Mouse (Mus musculus): ENCODE data around the gene Bri3bp. TPM values are rescaled to one million over a fixed set of nuclear protein-coding genes. Genes with fewer than 3 reads are reported as not detected.
"Not testable (repeated sequence)": the region's sequence is repeated elsewhere in the genome, so short reads cannot be mapped to it uniquely, and the experiment has no call there.

The Bri3bp gene
- 35.7 and 42.8 TPM in 2 replicates for polyA plus RNA-seq (2015; fragmentation: Nextera tagmentation; extraction: Ambion mirVana)

DNA sequence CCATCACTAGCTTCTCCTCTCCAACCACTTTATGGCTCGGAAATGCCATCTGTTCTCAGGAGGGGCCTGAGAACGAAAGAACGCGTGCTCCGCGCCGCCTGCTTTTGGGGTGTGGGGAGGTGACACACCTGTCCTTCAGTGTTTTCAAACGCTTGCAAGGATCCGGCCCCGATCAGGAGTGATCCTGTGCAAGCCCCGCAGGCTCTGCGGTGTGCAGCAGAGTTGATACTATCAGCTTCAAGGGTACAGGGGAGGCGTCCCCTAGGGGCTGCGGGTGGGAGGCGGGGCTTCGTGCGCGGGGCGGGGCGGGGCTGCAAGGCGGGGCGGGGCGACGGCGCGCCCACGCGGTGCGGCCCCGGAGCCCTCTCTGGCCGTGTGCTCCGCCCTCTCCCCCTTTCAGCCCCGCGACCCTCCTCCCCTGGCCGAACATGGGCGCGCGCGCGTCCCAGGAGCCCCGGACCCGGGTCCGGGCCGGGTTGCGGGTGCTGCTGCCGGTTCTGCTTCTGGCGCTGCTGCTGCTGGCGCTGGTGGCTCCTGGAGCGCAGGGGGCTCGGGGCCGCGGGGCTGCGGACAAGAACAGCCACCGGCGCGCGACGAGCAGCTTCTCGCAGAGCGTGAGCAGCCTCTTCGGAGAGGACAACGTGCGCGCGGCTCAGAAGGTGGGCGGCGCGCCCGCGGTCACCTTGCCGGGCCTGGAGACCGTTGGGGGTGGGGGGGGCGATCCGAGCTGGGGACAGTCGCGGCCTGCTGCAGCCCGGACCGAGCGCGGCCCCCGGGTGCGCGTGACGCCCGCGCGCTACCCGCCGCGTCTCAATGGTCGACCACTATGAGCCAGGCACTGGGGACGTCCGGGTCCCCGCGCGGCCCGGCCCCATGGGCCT lies at the start of gene Bri3bp:
Gene Bri3bp, plus strand, starts transcription at position 335 of the 881 bp plus-strand sequence.
- ATAC-seq, result peak; percentile 78
- under 1% methylated on average over 77 of the region's 97 CpGs for WGBS
- Histone ChIP-seq H3K27me3 (replicated peaks; ENCODE audit: control insufficient read depth, insufficient read depth, low read length) (no peaks in the 10 kb centered on the region), H3K4me2 (replicated peaks; ENCODE audit: low read depth) (peak within 1 kb of the TSS; percentile 90), H3K4me3 (ENCODE audit: low read depth, low read length) (peak within 1 kb of the TSS; percentile 87), H3K36me3 (ENCODE audit: control insufficient read depth, insufficient read depth) (no peaks in the 10 kb centered on the region), H3K4me1 (replicated peaks; ENCODE audit: control insufficient read depth, insufficient read depth, low read length) (no peaks in the 10 kb centered on the region), H3K27ac (ENCODE audit: low read depth, low read length) (peak within 1 kb of the TSS; percentile 78), H3K9me3 (ENCODE audit: control insufficient read depth) (no peaks in the 10 kb centered on the region), H3K9ac (ENCODE audit: low read depth, low read length) (peak within 1 kb of the TSS; percentile 76)
- 0 out of 2 replicates have a peak, but pooled peaks have one; percentile 12 for TF ChIP-seq CTCF (IDR thresholded peaks at IDR 0.05; ENCODE audit: low read depth)

DNA sequence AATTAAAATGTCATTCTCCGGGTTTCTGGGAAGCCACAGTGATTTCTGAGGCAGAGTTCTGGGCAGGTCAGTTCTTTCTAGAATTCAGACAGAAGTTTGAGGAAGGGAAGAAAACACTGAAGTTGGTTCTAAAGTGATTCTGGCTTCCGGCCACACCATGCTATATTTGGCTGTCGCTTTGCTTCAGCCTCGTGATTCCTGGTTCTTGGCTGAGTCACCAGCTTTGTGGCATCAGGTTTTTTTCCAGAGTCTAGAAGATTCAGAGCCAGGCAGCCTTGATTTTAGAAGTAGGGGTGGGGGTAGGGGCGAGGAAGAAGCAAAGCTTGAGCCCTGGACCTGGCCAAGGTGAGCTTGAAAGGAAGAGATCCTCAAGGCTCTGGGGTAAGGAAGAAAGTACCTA lies 49.8 kb upstream of the Bri3bp start:
- Histone ChIP-seq H3K36me3 (ENCODE audit: control insufficient read depth, insufficient read depth) (peaks cover 7% of the 10 kb centered on the region; the same call in 1 of the 2 replicates), H3K4me1 (replicated peaks; ENCODE audit: control insufficient read depth, insufficient read depth, low read length) (0 out of 2 replicates have a peak, but pooled peaks cover 16% of the 10 kb centered on the region), H3K4me3 (ENCODE audit: low read depth, low read length) (no peak overlapping the region), H3K9ac (ENCODE audit: low read depth, low read length) (0 out of 2 replicates have a peak overlapping the region, but pooled peaks have one; percentile 12), H3K27me3 (replicated peaks; ENCODE audit: control insufficient read depth, insufficient read depth, low read length) (no peaks in the 10 kb centered on the region), H3K9me3 (ENCODE audit: control insufficient read depth) (no peaks in the 10 kb centered on the region), H3K27ac (ENCODE audit: low read depth, low read length) (peak overlapping the region; percentile 99), H3K4me2 (replicated peaks; ENCODE audit: low read depth) (no peak overlapping the region)
- no peak for TF ChIP-seq CTCF (IDR thresholded peaks at IDR 0.05; ENCODE audit: low read depth)
- no peak for ATAC-seq
- 54% methylated on average over 5 of the region's 5 CpGs for WGBS

GRCm38 (mm10) chr5:125392176-125392575 lies 49.2 kb upstream of the Bri3bp start:
- not testable (repeated sequence) for H3K9me3 ChIP-seq (ENCODE audit: control insufficient read depth); H3K36me3 ChIP-seq (ENCODE audit: control insufficient read depth, insufficient read depth); H3K9ac ChIP-seq (ENCODE audit: low read depth, low read length); ATAC-seq; H3K4me3 ChIP-seq (ENCODE audit: low read depth, low read length); H3K27me3 ChIP-seq (replicated peaks; ENCODE audit: control insufficient read depth, insufficient read depth, low read length)
- peak overlapping the region; percentile 50; the same call in 1 of the 2 replicates for H3K4me2 ChIP-seq (replicated peaks; ENCODE audit: low read depth)
- 0 out of 2 replicates have a peak, but pooled peaks cover 16% of the 10 kb centered on the region for H3K4me1 ChIP-seq (replicated peaks; ENCODE audit: control insufficient read depth, insufficient read depth, low read length)
- 93% methylated on average over 4 of the region's 4 CpGs for WGBS
- peak overlapping the region; percentile 99 for H3K27ac ChIP-seq (ENCODE audit: low read depth, low read length)

DNA sequence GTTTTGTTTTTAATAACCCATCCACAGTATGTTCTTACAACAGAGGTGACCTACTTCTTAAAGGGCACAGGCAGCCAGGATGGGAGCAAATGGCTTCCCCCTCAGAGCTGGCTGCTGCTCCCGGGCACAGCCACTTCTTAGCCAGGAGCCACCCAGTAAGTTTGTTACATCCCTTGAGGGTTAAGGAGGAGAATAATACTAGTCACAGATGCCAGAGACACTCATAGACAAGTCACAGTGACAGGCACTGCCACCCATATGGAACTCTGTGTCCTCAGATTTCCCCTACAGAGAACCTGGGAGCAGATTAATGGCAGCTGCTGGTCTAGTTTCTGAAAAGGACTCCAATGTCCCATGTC lies 48.8 kb upstream of the Bri3bp start:
- Histone ChIP-seq H3K27ac (ENCODE audit: low read depth, low read length) (peak overlapping the region; percentile 99), H3K4me2 (replicated peaks; ENCODE audit: low read depth) (peak overlapping the region; percentile 50), H3K4me3 (ENCODE audit: low read depth, low read length) (peak overlapping the region; percentile 28; the same call in 1 of the 2 replicates), H3K27me3 (replicated peaks; ENCODE audit: control insufficient read depth, insufficient read depth, low read length) (no peaks in the 10 kb centered on the region), H3K4me1 (replicated peaks; ENCODE audit: control insufficient read depth, insufficient read depth, low read length) (0 out of 2 replicates have a peak, but pooled peaks cover 16% of the 10 kb centered on the region), H3K9me3 (ENCODE audit: control insufficient read depth) (no peaks in the 10 kb centered on the region), H3K9ac (ENCODE audit: low read depth, low read length) (peak overlapping the region; percentile 57; the same call in 1 of the 2 replicates), H3K36me3 (ENCODE audit: control insufficient read depth, insufficient read depth) (peaks cover 7% of the 10 kb centered on the region; the same call in 1 of the 2 replicates)
- ATAC-seq, result no peak
- 21% methylated on average over 1 of the region's 1 CpGs for WGBS
- TF ChIP-seq CTCF (IDR thresholded peaks at IDR 0.05; ENCODE audit: low read depth), result no peak

- TF ChIP-seq CTCF (IDR thresholded peaks at IDR 0.05; ENCODE audit: low read depth), result no peak
- Histone ChIP-seq H3K9me3 (ENCODE audit: control insufficient read depth) (no peaks in the 10 kb centered on the region), H3K36me3 (ENCODE audit: control insufficient read depth, insufficient read depth) (peaks cover 7% of the 10 kb centered on the region; the same call in 1 of the 2 replicates), H3K27ac (ENCODE audit: low read depth, low read length) (peak overlapping the region; percentile 99), H3K4me1 (replicated peaks; ENCODE audit: control insufficient read depth, insufficient read depth, low read length) (0 out of 2 replicates have a peak, but pooled peaks cover 16% of the 10 kb centered on the region), H3K4me2 (replicated peaks; ENCODE audit: low read depth) (peak overlapping the region; percentile 50), H3K27me3 (replicated peaks; ENCODE audit: control insufficient read depth, insufficient read depth, low read length) (no peaks in the 10 kb centered on the region), H3K9ac (ENCODE audit: low read depth, low read length) (peak overlapping the region; percentile 57), H3K4me3 (ENCODE audit: low read depth, low read length) (peak overlapping the region; percentile 28)
- WGBS, result under 1% methylated on average over 20 of the region's 20 CpGs
- ATAC-seq, result peak; percentile 92
Observed at GRCm38 (mm10) chr5:125392977-125393621, 48.3 kb upstream of the Bri3bp start.
